Mouse (Mus musculus): ENCODE measurements around the gene Sh3d21. TPM values are rescaled to one million over a fixed set of nuclear protein-coding genes. Genes with fewer than 3 reads are reported as not detected.

Sh3d21 gene
- polyA plus RNA-seq, 1 experiment from 2014 or later, result 2.3 TPM

- peaks cover 38% of the 10 kb centered on the region for H3K4me1 ChIP-seq (replicated peaks; ENCODE audit: control insufficient read depth, insufficient read depth, low read length)
- H3K27me3 ChIP-seq (replicated peaks; ENCODE audit: control insufficient read depth, insufficient read depth, low read length), result peaks cover 36% of the 10 kb centered on the region
- H3K27ac ChIP-seq (ENCODE audit: low read depth, low read length), result peak within 1 kb of the TSS; percentile 87
- H3K4me3 ChIP-seq (ENCODE audit: low read depth, low read length), result peak within 1 kb of the TSS; percentile 68
- peak within 1 kb of the TSS; percentile 26 for H3K9ac ChIP-seq (ENCODE audit: low read depth, low read length)
- DNase-seq (ENCODE audit: low spot score), result peak; percentile 82
- peak within 1 kb of the TSS; percentile 57 for H3K4me2 ChIP-seq
- WGBS, result 11% methylated on average over 23 of the region's 24 CpGs
- H3K9me3 ChIP-seq (ENCODE audit: control insufficient read depth, low read length), result no peaks in the 10 kb centered on the region
- ATAC-seq (replicated peaks; ENCODE audit: low FRiP score), result peak; percentile 61
- no peaks in the 10 kb centered on the region for H3K36me3 ChIP-seq (ENCODE audit: control insufficient read depth, insufficient read depth, low read length)
These were observed 15.6 kb downstream of the Sh3d21 start, which contains the start of gene Eva1b for GRCm38 (mm10) chr4:126147533-126148160. Eva1b (plus strand) TSS chr4:126147744.

- DNase-seq (ENCODE audit: low spot score) (no peak), ATAC-seq (replicated peaks; ENCODE audit: low FRiP score) (no peak)
- peaks cover 36% of the 10 kb centered on the region for H3K27me3 ChIP-seq (replicated peaks; ENCODE audit: control insufficient read depth, insufficient read depth, low read length)
- H3K4me2 ChIP-seq, result peak overlapping the region; percentile 57
- peaks cover 38% of the 10 kb centered on the region for H3K4me1 ChIP-seq (replicated peaks; ENCODE audit: control insufficient read depth, insufficient read depth, low read length)
- 46% methylated on average over 9 of the region's 9 CpGs for WGBS
- H3K9me3 ChIP-seq (ENCODE audit: control insufficient read depth, low read length), result no peaks in the 10 kb centered on the region
- no peak overlapping the region; the same call in 1 of the 2 replicates for H3K4me3 ChIP-seq (ENCODE audit: low read depth, low read length)
- H3K27ac ChIP-seq (ENCODE audit: low read depth, low read length), result peak overlapping the region; percentile 87
- no peaks in the 10 kb centered on the region for H3K36me3 ChIP-seq (ENCODE audit: control insufficient read depth, insufficient read depth, low read length)
- H3K9ac ChIP-seq (ENCODE audit: low read depth, low read length), result no peak overlapping the region
These were observed 16.2 kb downstream of the Sh3d21 start for GRCm38 (mm10) chr4:126146974-126147532.

- DNase-seq (ENCODE audit: low spot score), result no peak
- H3K9ac ChIP-seq (ENCODE audit: low read depth, low read length), result no peak overlapping the region
- H3K27me3 ChIP-seq (replicated peaks; ENCODE audit: control insufficient read depth, insufficient read depth, low read length), result peaks cover 36% of the 10 kb centered on the region
- peaks cover 33% of the 10 kb centered on the region for H3K4me1 ChIP-seq (replicated peaks; ENCODE audit: control insufficient read depth, insufficient read depth, low read length)
- 40% methylated on average over 4 of the region's 4 CpGs for WGBS
- H3K9me3 ChIP-seq (ENCODE audit: control insufficient read depth, low read length), result no peaks in the 10 kb centered on the region
- H3K4me2 ChIP-seq, result no peak overlapping the region
- no peak overlapping the region for H3K27ac ChIP-seq (ENCODE audit: low read depth, low read length)
- no peak overlapping the region for H3K4me3 ChIP-seq (ENCODE audit: low read depth, low read length)
- no peak for ATAC-seq (replicated peaks; ENCODE audit: low FRiP score)
- no peaks in the 10 kb centered on the region for H3K36me3 ChIP-seq (ENCODE audit: control insufficient read depth, insufficient read depth, low read length)
These were observed 17.9 kb downstream of the Sh3d21 start for GRCm38 (mm10) chr4:126145396-126145795.

GRCm38 (mm10) chr4:126141021-126141420, 22.3 kb downstream of the Sh3d21 start:
- Histone ChIP-seq H3K4me1 (replicated peaks; ENCODE audit: control insufficient read depth, insufficient read depth, low read length) (peaks cover 5% of the 10 kb centered on the region; the same call in 1 of the 2 replicates), H3K9me3 (ENCODE audit: control insufficient read depth, low read length) (no peaks in the 10 kb centered on the region), H3K4me3 (ENCODE audit: low read depth, low read length) (no peak overlapping the region), H3K9ac (ENCODE audit: low read depth, low read length) (no peak overlapping the region), H3K4me2 (no peak overlapping the region), H3K27ac (ENCODE audit: low read depth, low read length) (no peak overlapping the region), H3K27me3 (replicated peaks; ENCODE audit: control insufficient read depth, insufficient read depth, low read length) (no peaks in the 10 kb centered on the region), H3K36me3 (ENCODE audit: control insufficient read depth, insufficient read depth, low read length) (peaks cover 10% of the 10 kb centered on the region)
- ATAC-seq (replicated peaks; ENCODE audit: low FRiP score), result 0 out of 2 replicates have a peak, but pooled peaks have one; percentile 15
- WGBS, result 64% methylated on average over 5 of the region's 5 CpGs
- no peak for DNase-seq (ENCODE audit: low spot score)

GRCm38 (mm10) chr4:126137773-126138172, 25.5 kb downstream of the Sh3d21 start:
- ATAC-seq (replicated peaks; ENCODE audit: low FRiP score) (no peak), DNase-seq (ENCODE audit: low spot score) (no peak)
- Histone ChIP-seq H3K27me3 (replicated peaks; ENCODE audit: control insufficient read depth, insufficient read depth, low read length) (no peaks in the 10 kb centered on the region), H3K27ac (ENCODE audit: low read depth, low read length) (no peak overlapping the region), H3K4me3 (ENCODE audit: low read depth, low read length) (no peak overlapping the region), H3K36me3 (ENCODE audit: control insufficient read depth, insufficient read depth, low read length) (peaks cover 10% of the 10 kb centered on the region), H3K4me1 (replicated peaks; ENCODE audit: control insufficient read depth, insufficient read depth, low read length) (peaks cover 6% of the 10 kb centered on the region; the same call in 1 of the 2 replicates), H3K4me2 (no peak overlapping the region), H3K9ac (ENCODE audit: low read depth, low read length) (no peak overlapping the region), H3K9me3 (ENCODE audit: control insufficient read depth, low read length) (no peaks in the 10 kb centered on the region)
- 82% methylated on average over 4 of the region's 4 CpGs for WGBS

- Histone ChIP-seq H3K36me3 (ENCODE audit: control insufficient read depth, insufficient read depth, low read length) (peaks cover 10% of the 10 kb centered on the region), H3K4me2 (no peak overlapping the region), H3K27ac (ENCODE audit: low read depth, low read length) (no peak overlapping the region), H3K9ac (ENCODE audit: low read depth, low read length) (no peak overlapping the region), H3K4me3 (ENCODE audit: low read depth, low read length) (no peak overlapping the region), H3K4me1 (replicated peaks; ENCODE audit: control insufficient read depth, insufficient read depth, low read length) (peaks cover 5% of the 10 kb centered on the region; the same call in 1 of the 2 replicates), H3K9me3 (ENCODE audit: control insufficient read depth, low read length) (no peaks in the 10 kb centered on the region), H3K27me3 (replicated peaks; ENCODE audit: control insufficient read depth, insufficient read depth, low read length) (no peaks in the 10 kb centered on the region)
- ATAC-seq (replicated peaks; ENCODE audit: low FRiP score) (no peak), DNase-seq (ENCODE audit: low spot score) (no peak)
- WGBS, result 78% methylated on average over 4 of the region's 4 CpGs
These were observed 28.7 kb downstream of the Sh3d21 start for GRCm38 (mm10) chr4:126134639-126135038.

- Histone ChIP-seq H3K4me1 (replicated peaks; ENCODE audit: control insufficient read depth, insufficient read depth, low read length) (peaks cover 5% of the 10 kb centered on the region; the same call in 1 of the 2 replicates), H3K36me3 (ENCODE audit: control insufficient read depth, insufficient read depth, low read length) (peaks cover 10% of the 10 kb centered on the region), H3K9ac (ENCODE audit: low read depth, low read length) (no peak overlapping the region), H3K27me3 (replicated peaks; ENCODE audit: control insufficient read depth, insufficient read depth, low read length) (no peaks in the 10 kb centered on the region), H3K9me3 (ENCODE audit: control insufficient read depth, low read length) (no peaks in the 10 kb centered on the region), H3K4me2 (no peak overlapping the region), H3K4me3 (ENCODE audit: low read depth, low read length) (no peak overlapping the region), H3K27ac (ENCODE audit: low read depth, low read length) (no peak overlapping the region)
- 98% methylated on average over 4 of the region's 4 CpGs for WGBS
- no peak for ATAC-seq (replicated peaks; ENCODE audit: low FRiP score)
- DNase-seq (ENCODE audit: low spot score), result no peak
These were observed 29.1 kb downstream of the Sh3d21 start for GRCm38 (mm10) chr4:126134236-126134635.

GRCm38 (mm10) chr4:126132636-126133264, 30.5 kb downstream of the Sh3d21 start:
- H3K4me3 ChIP-seq (ENCODE audit: low read depth, low read length), result no peak overlapping the region
- no peaks in the 10 kb centered on the region for H3K27me3 ChIP-seq (replicated peaks; ENCODE audit: control insufficient read depth, insufficient read depth, low read length)
- no peak overlapping the region for H3K9ac ChIP-seq (ENCODE audit: low read depth, low read length)
- H3K27ac ChIP-seq (ENCODE audit: low read depth, low read length), result no peak overlapping the region
- peaks cover 6% of the 10 kb centered on the region for H3K36me3 ChIP-seq (ENCODE audit: control insufficient read depth, insufficient read depth, low read length)
- no peak overlapping the region for H3K4me2 ChIP-seq
- WGBS, result 85% methylated on average over 6 of the region's 6 CpGs
- no peak for ATAC-seq (replicated peaks; ENCODE audit: low FRiP score)
- H3K9me3 ChIP-seq (ENCODE audit: control insufficient read depth, low read length), result no peaks in the 10 kb centered on the region
- DNase-seq (ENCODE audit: low spot score), result no peak
- H3K4me1 ChIP-seq (replicated peaks; ENCODE audit: control insufficient read depth, insufficient read depth, low read length), result peaks cover 5% of the 10 kb centered on the region; the same call in 1 of the 2 replicates

Data from liver, embryonic 11.5 days (tissue).